Mouse (Mus musculus): Measurements from ENCODE around the gene Lnpep. TPM values are rescaled to one million over a fixed set of nuclear protein-coding genes. Genes with fewer than 3 reads are reported as not detected.
"Not testable (repeated sequence)": the region's sequence is repeated elsewhere in the genome, so short reads cannot be mapped to it uniquely, and the experiment has no call there.

The Lnpep gene
- total RNA-seq, 2 experiments from 2014 or later: 98.8 TPM

- DNase-seq (ENCODE audit: low spot score in 2 of 2): not testable (repeated sequence)
These were observed 128.6 kb downstream of the Lnpep start for GRCm38 (mm10) chr17:17496234-17496633.

- no peak for DNase-seq (ENCODE audit: low spot score in 2 of 2)
These were observed 132.7 kb downstream of the Lnpep start for GRCm38 (mm10) chr17:17492116-17492515.

GRCm38 (mm10) chr17:17491622-17492001 is 133.2 kb downstream of the Lnpep start:
- no peak for DNase-seq (ENCODE audit: low spot score in 2 of 2)

- no peak for DNase-seq (ENCODE audit: low spot score in 2 of 2)
These were observed 133.8 kb downstream of the Lnpep start for GRCm38 (mm10) chr17:17490820-17491621.

- DNase-seq (ENCODE audit: low spot score in 2 of 2): no peak
These were observed 139.1 kb downstream of the Lnpep start for GRCm38 (mm10) chr17:17485789-17486188.

Other genes with a start within 250 kb of the Lnpep start
- 10 to 100 TPM; 70.2 to 70.6 TPM for gene Lix1, start 222.4 kb downstream of the Lnpep start, total RNA-seq (2021)
- gene Vmn2r90, start 78.7 kb upstream of the Lnpep start, total RNA-seq (2021): not detected
- 10 to 100 TPM; 64.4 to 80.9 TPM for gene Spaca6, start 202.1 kb upstream of the Lnpep start, total RNA-seq (2021)
- gene Has1, start 230.2 kb upstream of the Lnpep start, total RNA-seq (2021): under 1 TPM; 0.20 to 0.67 TPM

Data from layer of hippocampus, adult 18-20 months (tissue).